Mouse (Mus musculus) MEL (cell line): ENCODE measurements at regions not wholly inside any gene's neighbourhood (a gene's known extent, or its start where the extent isn't known, plus 50 kb on each side); places are given as distances from the start of the nearest gene placed in this dataset.

Experiments
- DNase-seq: peaks from one replicate; pipeline ENCODE4 v3.0.0; 2011; ENCODE audit warnings: low read depth, low spot score
- H3K27ac ChIP-seq: 2 replicates; pipeline ENCODE4 v1.5.1; 2012; ENCODE audit warnings: low read depth, mild to moderate bottlenecking, control low read depth, low read length, moderate library complexity; ENCODE audit not compliant: control insufficient read depth
- H3K27me3 ChIP-seq, 2 experiments: fragments of 150-350 bp in 1 of 2; sonication (generic) in 1 of 2; 2 replicates each; pipeline ENCODE4 v1.6.1; 2012; ENCODE audit warnings: low read length in 2 of 2, mild to moderate bottlenecking in 2 of 2, improper control_type of control experiment in 1 of 2, moderate library complexity in 1 of 2; ENCODE audit not compliant: insufficient read depth in 2 of 2, control insufficient read depth in 1 of 2
- H3K36me3 ChIP-seq, 2 experiments: 2 replicates each; pipeline ENCODE4 v1.6.1; 2012 to 2014; ENCODE audit warnings: low read length in 2 of 2, improper control_type of control experiment in 1 of 2, inconsistent platforms in 1 of 2, mild to moderate bottlenecking in 1 of 2; ENCODE audit not compliant: insufficient read depth in 2 of 2, control insufficient read depth in 1 of 2
- H3K4me1 ChIP-seq, 2 experiments: fragments of 150-350 bp in 1 of 2; sonication (generic) in 1 of 2; 2 replicates each; pipeline ENCODE4 v1.6.1; 2012; ENCODE audit warnings: low read length in 2 of 2, improper control_type of control experiment in 1 of 2, mild to moderate bottlenecking in 1 of 2; ENCODE audit not compliant: insufficient read depth in 2 of 2, control insufficient read depth in 1 of 2
- H3K4me3 ChIP-seq, 2 experiments: fragments of 150-350 bp in 1 of 2; sonication (generic) in 1 of 2; 2 replicates each; pipeline ENCODE4 v1.5.1; 2012; ENCODE audit warnings: low read depth in 2 of 2, low read length in 2 of 2, mild to moderate bottlenecking in 2 of 2, moderate library complexity in 2 of 2, control low read depth in 1 of 2, improper control_type of control experiment in 1 of 2; ENCODE audit not compliant: control insufficient read depth in 1 of 2, insufficient read depth in 1 of 2
- H3K79me2 ChIP-seq: 2 replicates; pipeline ENCODE4 v1.6.1; 2012; ENCODE audit warnings: mild to moderate bottlenecking, low read length, moderate library complexity; ENCODE audit not compliant: control insufficient read depth, poor library complexity, insufficient read depth
- H3K9ac ChIP-seq: 2 replicates; pipeline ENCODE4 v1.6.1; 2012; ENCODE audit warnings: low read depth, mild to moderate bottlenecking, control low read depth, low read length, moderate library complexity; ENCODE audit not compliant: control insufficient read depth, poor library complexity, severe bottlenecking
- H3K9me3 ChIP-seq: fragments of 150-350 bp; sonication (generic); replicated peaks from 2 replicates; pipeline ENCODE4 v1.6.1; 2012; ENCODE audit warnings: mild to moderate bottlenecking, low read length, improper control_type of control experiment, moderate library complexity; ENCODE audit not compliant: insufficient read depth
- BHLHE40 ChIP-seq: IDR thresholded peaks from 2 replicates; pipeline ENCODE4 v1.6.1; 2012; ENCODE audit warnings: low read depth, mild to moderate bottlenecking, inconsistent platforms, low read length, improper control_type of control experiment, borderline replicate concordance
- CHD1 ChIP-seq: IDR thresholded peaks from 2 replicates; pipeline ENCODE4 v1.6.1; 2012; ENCODE audit warnings: low read depth, mild to moderate bottlenecking, inconsistent platforms, low read length, improper control_type of control experiment
- CHD2 ChIP-seq: IDR thresholded peaks from 2 replicates; pipeline ENCODE4 v1.6.1; 2011; ENCODE audit warnings: low read length, improper control_type of control experiment
- CTCF ChIP-seq, 3 experiments: IDR thresholded peaks in 2 of 3; conservative IDR thresholded peaks in 1 of 3; 2 replicates each; pipeline ENCODE4 v1.5.1; 2011 to 2012; ENCODE audit warnings: low read length in 3 of 3, low read depth in 2 of 3, mild to moderate bottlenecking in 2 of 3, improper control_type of control experiment in 1 of 3, inconsistent platforms in 1 of 3, mixed read lengths in 1 of 3, moderate library complexity in 1 of 3; ENCODE audit not compliant: control insufficient read depth in 1 of 3, insufficient read depth in 1 of 3, poor library complexity in 1 of 3, severe bottlenecking in 1 of 3
- ELF1 ChIP-seq: IDR thresholded peaks from 2 replicates; pipeline ENCODE4 v1.6.1; 2014; ENCODE audit warnings: low read depth, mild to moderate bottlenecking, inconsistent platforms, low read length, improper control_type of control experiment, moderate library complexity
- GABPA ChIP-seq: IDR thresholded peaks from 2 replicates; pipeline ENCODE4 v1.6.1; 2012; ENCODE audit warnings: low read depth, mild to moderate bottlenecking, inconsistent platforms, low read length, improper control_type of control experiment, moderate library complexity
- GATA1 ChIP-seq: IDR thresholded peaks from 2 replicates; pipeline ENCODE4 v1.6.1; 2011; ENCODE audit warnings: low read depth, low read length, improper control_type of control experiment
- MYC ChIP-seq: IDR thresholded peaks from 2 replicates; pipeline ENCODE4 v1.6.1; 2011; ENCODE audit warnings: low read depth, mild to moderate bottlenecking, low read length, improper control_type of control experiment, moderate library complexity
- NRF1 ChIP-seq: IDR thresholded peaks from 2 replicates; pipeline ENCODE4 v1.6.1; 2014; ENCODE audit warnings: low read depth, mild to moderate bottlenecking, inconsistent platforms, low read length, improper control_type of control experiment, moderate library complexity; ENCODE audit not compliant: poor library complexity, insufficient read depth, severe bottlenecking
- RAD21 ChIP-seq: IDR thresholded peaks from 2 replicates; pipeline ENCODE4 v1.6.1; 2011; ENCODE audit warnings: mild to moderate bottlenecking, low read depth, low read length, improper control_type of control experiment
- RCOR1 ChIP-seq: IDR thresholded peaks from 2 replicates; pipeline ENCODE4 v1.6.1; 2012; ENCODE audit warnings: low read depth, mild to moderate bottlenecking, inconsistent platforms, low read length, improper control_type of control experiment
- SIN3A ChIP-seq: IDR thresholded peaks from 2 replicates; pipeline ENCODE4 v1.6.1; 2012; ENCODE audit warnings: low read length, improper control_type of control experiment, inconsistent platforms
- SMC3 ChIP-seq: IDR thresholded peaks from 2 replicates; pipeline ENCODE4 v1.6.1; 2011; ENCODE audit warnings: low read depth, low read length, improper control_type of control experiment
- ZC3H11A ChIP-seq: IDR thresholded peaks from 2 replicates; pipeline ENCODE4 v1.6.1; 2012; ENCODE audit warnings: low read depth, mild to moderate bottlenecking, inconsistent platforms, low read length, improper control_type of control experiment
- ZKSCAN1 ChIP-seq: IDR thresholded peaks from 2 replicates; pipeline ENCODE4 v1.6.1; 2012; ENCODE audit warnings: low read depth, mild to moderate bottlenecking, inconsistent platforms, low read length, improper control_type of control experiment, moderate library complexity
- ZMIZ1 ChIP-seq: IDR thresholded peaks from 2 replicates; pipeline ENCODE4 v1.6.1; 2012; ENCODE audit warnings: low read depth, mild to moderate bottlenecking, inconsistent platforms, low read length, improper control_type of control experiment, moderate library complexity

DNA sequence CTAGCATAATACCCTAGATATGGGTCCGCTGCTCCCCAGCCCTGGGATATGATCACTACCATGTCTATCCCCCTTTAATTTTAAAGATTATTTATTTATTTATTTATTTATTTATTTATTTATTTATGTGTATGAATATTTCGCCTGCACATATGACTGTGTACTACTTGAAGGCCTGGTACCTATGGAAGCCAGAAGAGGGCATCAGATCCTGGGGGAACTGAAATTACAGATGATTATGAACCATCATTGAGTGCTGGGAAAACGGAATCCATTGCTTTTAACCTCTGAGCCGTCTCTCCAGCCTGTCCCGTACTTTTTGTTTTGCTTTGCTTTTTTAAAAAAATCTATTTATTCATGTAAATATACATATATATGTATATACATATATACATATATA, 70.0 kb upstream of the Dlx2 start:
- H3K4me1 ChIP-seq: no peaks in the 10 kb centered on the region
- H3K9me3 ChIP-seq: no peaks in the 10 kb centered on the region
- H3K4me3 ChIP-seq: no peak overlapping the region
- no peaks in the 10 kb centered on the region for H3K36me3 ChIP-seq
- H3K79me2 ChIP-seq: no peaks in the 10 kb centered on the region
- peaks cover 11 to 16% of the 10 kb centered on the region in 2 experiments for H3K27me3 ChIP-seq
- DNase-seq: peak; percentile 16
- TF ChIP-seq ZMIZ1 (no peak), SMC3 (peak; percentile 45), ELF1 (no peak), ZC3H11A (peak; percentile 22; the same call in 1 of the 2 replicates), RAD21 (peak; percentile 35), GABPA (no peak), RCOR1 (no peak), MYC (no peak), CHD2 (no peak), CTCF (IDR thresholded peaks at IDR 0.05 in 2 of 3, conservative IDR thresholded peaks at IDR 0.05 in 1 of 3; ENCODE audit: control insufficient read depth in 1 of 3, insufficient read depth in 1 of 3, low read depth in 2 of 3, low read length in 3 of 3, poor library complexity in 1 of 3, severe bottlenecking in 1 of 3) (peak in 1 of 3 experiments; percentile 28; a peak in 2 of 6 replicates), GATA1 (no peak)
- TF ChIP-seq, all 39 proteins: peak for 4
- Histone ChIP-seq H3K27ac (no peak overlapping the region), H3K9ac (no peak overlapping the region)

GRCm38 (mm10) chr2:71621458-71621857, 74.9 kb upstream of the Dlx2 start:
- no peak for TF ChIP-seq BHLHE40
- TF ChIP-seq ZKSCAN1: no peak
- H3K9me3 ChIP-seq: no peaks in the 10 kb centered on the region
- no peak overlapping the region for H3K9ac ChIP-seq
- H3K27ac ChIP-seq: no peak overlapping the region
- no peak for DNase-seq
- H3K36me3 ChIP-seq: no peaks in the 10 kb centered on the region
- H3K27me3 ChIP-seq: peaks cover 0 to 3% of the 10 kb centered on the region in 2 experiments; a peak in 3 of 4 replicates
- H3K79me2 ChIP-seq: no peaks in the 10 kb centered on the region
- no peak overlapping the region for H3K4me3 ChIP-seq
- H3K4me1 ChIP-seq: no peaks in the 10 kb centered on the region

DNA sequence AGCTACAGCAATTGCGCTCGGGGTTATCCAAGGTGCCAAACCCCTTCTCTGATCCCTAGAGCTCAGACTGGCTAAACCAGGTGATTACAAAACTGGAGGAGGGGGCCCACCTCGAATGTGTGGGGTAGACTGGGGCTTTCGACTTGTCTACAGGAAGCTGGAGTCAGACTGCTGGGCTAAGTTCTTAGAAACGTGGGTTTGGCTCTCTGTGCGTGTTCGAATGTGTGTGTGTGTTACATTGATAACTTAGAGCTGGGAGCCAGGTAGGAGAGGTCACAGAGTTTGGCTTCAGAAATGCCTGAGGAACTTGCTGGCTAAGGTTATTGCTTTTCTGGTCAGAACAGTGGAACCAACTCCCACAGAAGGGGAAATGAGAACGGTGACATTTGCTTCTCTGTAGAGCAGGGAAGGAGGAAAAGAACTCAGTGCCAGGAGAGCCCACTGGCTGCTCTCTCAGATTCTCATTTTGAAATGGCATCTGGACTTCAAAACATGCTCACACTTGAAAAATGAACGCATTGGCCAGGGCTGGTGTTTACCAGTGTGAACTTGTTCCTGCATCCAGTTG, 76.1 kb upstream of the Dlx2 start:
- H3K79me2 ChIP-seq: no peaks in the 10 kb centered on the region
- no peak overlapping the region for H3K4me3 ChIP-seq
- no peaks in the 10 kb centered on the region for H3K4me1 ChIP-seq
- H3K27ac ChIP-seq: no peak overlapping the region
- H3K9ac ChIP-seq: no peak overlapping the region
- TF ChIP-seq CHD1: no peak
- TF ChIP-seq MYC: no peak
- no peak for TF ChIP-seq SMC3
- no peak for TF ChIP-seq GABPA
- no peak for TF ChIP-seq SIN3A
- no peak for TF ChIP-seq NRF1
- no peak for DNase-seq
- H3K27me3 ChIP-seq: peaks cover 0 to 6% of the 10 kb centered on the region in 2 experiments; a peak in 3 of 4 replicates
- H3K9me3 ChIP-seq: no peaks in the 10 kb centered on the region
- no peaks in the 10 kb centered on the region for H3K36me3 ChIP-seq
